Mouse (Mus musculus) intestine, embryonic 15.5 days (tissue): ENCODE results near the gene 1700020A23Rik. TPM values are rescaled to one million over a fixed set of nuclear protein-coding genes. Genes with fewer than 3 reads are reported as not detected.

Experiments used
- ATAC-seq: fragments of 200-750 bp; cut with Nextera tagmentation; 2 replicates; pipeline ENCODE4 v1.8.0; 2017; ENCODE audit warnings: moderate TSS enrichment, moderate library complexity
- H3K27ac ChIP-seq: fragments of 300-500 bp; sonication (generic); 2 replicates; pipeline ENCODE4 v1.5.1; 2015; ENCODE audit warnings: mild to moderate bottlenecking, inconsistent platforms
- H3K27me3 ChIP-seq: fragments of 300-500 bp; sonication (generic); replicated peaks from 2 replicates; pipeline ENCODE4 v1.6.1; 2015; ENCODE audit warnings: inconsistent platforms
- H3K36me3 ChIP-seq: fragments of 300-500 bp; sonication (generic); 2 replicates; pipeline ENCODE4 v1.6.1; 2015; ENCODE audit warnings: inconsistent platforms
- H3K4me1 ChIP-seq: fragments of 300-500 bp; sonication (generic); replicated peaks from 2 replicates; pipeline ENCODE4 v1.6.1; 2015; ENCODE audit warnings: inconsistent platforms
- H3K4me2 ChIP-seq: fragments of 300-500 bp; sonication (generic); replicated peaks from 2 replicates; pipeline ENCODE4 v1.6.1; 2015; ENCODE audit warnings: mild to moderate bottlenecking, inconsistent platforms
- H3K4me3 ChIP-seq: fragments of 300-500 bp; sonication (generic); replicated peaks from 2 replicates; pipeline ENCODE4 v1.5.1; 2015; ENCODE audit warnings: inconsistent platforms
- H3K9ac ChIP-seq: fragments of 300-500 bp; sonication (generic); 2 replicates; pipeline ENCODE4 v1.6.1; 2015; ENCODE audit warnings: inconsistent platforms
- H3K9me3 ChIP-seq: fragments of 300-500 bp; sonication (generic); 2 replicates; pipeline ENCODE4 v1.6.1; 2016; ENCODE audit warnings: inconsistent platforms
- WGBS: fragments of 180-500 bp; shearing (Covaris S2); methylation state at CpG from one replicate; pipeline ENCODE4 v1.1.7; 2015; 5-methylcytosine and 5-hydroxymethylcytosine counted together
- polyA plus RNA-seq: library from polyadenylated mRNA; unstranded; fragments of >200 nt; fragmentation: Nextera tagmentation; extraction: Ambion mirVana; gene quantifications from 2 replicates; pipeline ENCODE4 v1.2.1, GENCODE M21; 2015

The 1700020A23Rik gene
- polyA plus RNA-seq, 1 experiment from 2014 or later, result not detected

- Histone ChIP-seq H3K27ac (no peak overlapping the region), H3K27me3 (no peaks in the 10 kb centered on the region), H3K9ac (no peak overlapping the region), H3K36me3 (no peaks in the 10 kb centered on the region), H3K4me2 (no peak overlapping the region), H3K9me3 (no peaks in the 10 kb centered on the region), H3K4me1 (no peaks in the 10 kb centered on the region), H3K4me3 (no peak overlapping the region)
- 71% methylated on average over 11 of the region's 11 CpGs for WGBS
- ATAC-seq, result no peak
These were observed 13.9 kb upstream of the 1700020A23Rik start for GRCm38 (mm10) chr2:130390993-130391625.

GRCm38 (mm10) chr2:130392836-130393235 is 12.2 kb upstream of the 1700020A23Rik start:
- no peak overlapping the region for H3K27ac ChIP-seq
- no peak overlapping the region for H3K4me2 ChIP-seq
- peaks cover 11% of the 10 kb centered on the region; the same call in 1 of the 2 replicates for H3K4me1 ChIP-seq
- no peaks in the 10 kb centered on the region for H3K36me3 ChIP-seq
- H3K9ac ChIP-seq, result no peak overlapping the region
- ATAC-seq, result no peak
- no peaks in the 10 kb centered on the region for H3K27me3 ChIP-seq
- 83% methylated on average over 3 of the region's 3 CpGs for WGBS
- no peak overlapping the region for H3K4me3 ChIP-seq
- H3K9me3 ChIP-seq, result no peaks in the 10 kb centered on the region

GRCm38 (mm10) chr2:130395696-130396095 is 9.4 kb upstream of the 1700020A23Rik start:
- Histone ChIP-seq H3K27ac (no peak overlapping the region), H3K4me1 (peaks cover 13% of the 10 kb centered on the region; the same call in 1 of the 2 replicates), H3K9ac (no peak overlapping the region), H3K27me3 (0 out of 2 replicates have a peak, but pooled peaks cover 6% of the 10 kb centered on the region), H3K36me3 (no peaks in the 10 kb centered on the region), H3K4me3 (no peak overlapping the region), H3K4me2 (no peak overlapping the region), H3K9me3 (no peaks in the 10 kb centered on the region)
- WGBS, result 88% methylated on average over 11 of the region's 11 CpGs
- ATAC-seq, result no peak

GRCm38 (mm10) chr2:130397186-130397985 is 7.7 kb upstream of the 1700020A23Rik start, which contains the start of gene Cpxm1:
Gene Cpxm1 (minus strand): TSS chr2:130397574.
- H3K4me1 ChIP-seq, result peaks cover 17% of the 10 kb centered on the region; the same call in 1 of the 2 replicates
- H3K27ac ChIP-seq, result peak within 1 kb of the TSS; percentile 54; the same call in 1 of the 2 replicates
- peak within 1 kb of the TSS; percentile 96 for H3K4me2 ChIP-seq
- peak; percentile 94 for ATAC-seq
- peak within 1 kb of the TSS; percentile 68 for H3K9ac ChIP-seq
- peak within 1 kb of the TSS; percentile 61 for H3K4me3 ChIP-seq
- under 1% methylated on average over 41 of the region's 53 CpGs for WGBS
- H3K27me3 ChIP-seq, result 0 out of 2 replicates have a peak, but pooled peaks cover 6% of the 10 kb centered on the region
- no peaks in the 10 kb centered on the region for H3K9me3 ChIP-seq
- H3K36me3 ChIP-seq, result no peaks in the 10 kb centered on the region

GRCm38 (mm10) chr2:130398091-130398490 is 7.0 kb upstream of the 1700020A23Rik start:
- Histone ChIP-seq H3K4me2 (peak overlapping the region; percentile 96), H3K27ac (no peak overlapping the region), H3K4me1 (peaks cover 17% of the 10 kb centered on the region; the same call in 1 of the 2 replicates), H3K9me3 (no peaks in the 10 kb centered on the region), H3K27me3 (0 out of 2 replicates have a peak, but pooled peaks cover 6% of the 10 kb centered on the region), H3K9ac (no peak overlapping the region), H3K4me3 (peak overlapping the region; percentile 61), H3K36me3 (no peaks in the 10 kb centered on the region)
- WGBS, result 16% methylated on average over 14 of the region's 14 CpGs
- no peak for ATAC-seq

GRCm38 (mm10) chr2:130400046-130400445 is 5.0 kb upstream of the 1700020A23Rik start:
- Histone ChIP-seq H3K9me3 (no peaks in the 10 kb centered on the region), H3K27ac (no peak overlapping the region), H3K4me3 (no peak overlapping the region), H3K36me3 (no peaks in the 10 kb centered on the region), H3K4me1 (peaks cover 17% of the 10 kb centered on the region; the same call in 1 of the 2 replicates), H3K27me3 (0 out of 2 replicates have a peak, but pooled peaks cover 6% of the 10 kb centered on the region), H3K9ac (no peak overlapping the region), H3K4me2 (no peak overlapping the region)
- no peak for ATAC-seq
- WGBS, result 94% methylated on average over 1 of the region's 1 CpGs

GRCm38 (mm10) chr2:130401891-130402290 is 3.2 kb upstream of the 1700020A23Rik start:
- Histone ChIP-seq H3K4me3 (no peak overlapping the region), H3K9me3 (no peaks in the 10 kb centered on the region), H3K4me2 (no peak overlapping the region), H3K4me1 (peaks cover 14% of the 10 kb centered on the region; the same call in 1 of the 2 replicates), H3K36me3 (no peaks in the 10 kb centered on the region), H3K9ac (no peak overlapping the region), H3K27me3 (0 out of 2 replicates have a peak, but pooled peaks cover 6% of the 10 kb centered on the region), H3K27ac (no peak overlapping the region)
- no peak for ATAC-seq
- 77% methylated on average over 4 of the region's 4 CpGs for WGBS

GRCm38 (mm10) chr2:130406178-130406577 is 1.1 kb downstream of the 1700020A23Rik start, which contains the start of gene Tmem239:
Gene Tmem239 (plus strand): TSS chr2:130406478.
- ATAC-seq, result no peak
- H3K4me2 ChIP-seq, result no peak within 1 kb of the TSS
- no peak within 1 kb of the TSS for H3K4me3 ChIP-seq
- H3K9me3 ChIP-seq, result no peaks in the 10 kb centered on the region
- 72% methylated on average over 2 of the region's 2 CpGs for WGBS
- no peak within 1 kb of the TSS for H3K9ac ChIP-seq
- H3K4me1 ChIP-seq, result no peaks in the 10 kb centered on the region; the same call in 1 of the 2 replicates
- no peak within 1 kb of the TSS for H3K27ac ChIP-seq
- H3K36me3 ChIP-seq, result no peaks in the 10 kb centered on the region
- H3K27me3 ChIP-seq, result no peaks in the 10 kb centered on the region

- 0 out of 2 replicates have a peak, but pooled peaks have one; percentile 25 for ATAC-seq
- Histone ChIP-seq H3K4me2 (no peak overlapping the region), H3K9ac (no peak overlapping the region), H3K27ac (no peak overlapping the region), H3K27me3 (no peaks in the 10 kb centered on the region), H3K9me3 (no peaks in the 10 kb centered on the region), H3K4me3 (no peak overlapping the region), H3K36me3 (no peaks in the 10 kb centered on the region), H3K4me1 (no peaks in the 10 kb centered on the region)
- 21% methylated on average over 6 of the region's 6 CpGs for WGBS
These were observed 3.1 kb downstream of the 1700020A23Rik start for GRCm38 (mm10) chr2:130408194-130408593.

GRCm38 (mm10) chr2:130411558-130412495 is 6.8 kb downstream of the 1700020A23Rik start:
- H3K4me2 ChIP-seq, result 0 out of 2 replicates have a peak overlapping the region, but pooled peaks have one; percentile 10
- H3K9ac ChIP-seq, result no peak overlapping the region
- 35% methylated on average over 16 of the region's 16 CpGs for WGBS
- H3K9me3 ChIP-seq, result no peaks in the 10 kb centered on the region
- no peaks in the 10 kb centered on the region for H3K27me3 ChIP-seq
- peak; percentile 75 for ATAC-seq
- no peaks in the 10 kb centered on the region for H3K36me3 ChIP-seq
- no peak overlapping the region for H3K27ac ChIP-seq
- no peak overlapping the region for H3K4me3 ChIP-seq
- H3K4me1 ChIP-seq, result no peaks in the 10 kb centered on the region

- WGBS, result 75% methylated on average over 3 of the region's 3 CpGs
- H3K4me3 ChIP-seq, result no peak overlapping the region
- H3K4me1 ChIP-seq, result no peaks in the 10 kb centered on the region
- H3K27me3 ChIP-seq, result no peaks in the 10 kb centered on the region
- no peak overlapping the region for H3K9ac ChIP-seq
- no peak overlapping the region for H3K27ac ChIP-seq
- no peaks in the 10 kb centered on the region for H3K9me3 ChIP-seq
- H3K36me3 ChIP-seq, result no peaks in the 10 kb centered on the region
- H3K4me2 ChIP-seq, result no peak overlapping the region
- no peak for ATAC-seq
These were observed 7.7 kb downstream of the 1700020A23Rik start for GRCm38 (mm10) chr2:130412775-130413174.
